In the genomic region with DNA sequence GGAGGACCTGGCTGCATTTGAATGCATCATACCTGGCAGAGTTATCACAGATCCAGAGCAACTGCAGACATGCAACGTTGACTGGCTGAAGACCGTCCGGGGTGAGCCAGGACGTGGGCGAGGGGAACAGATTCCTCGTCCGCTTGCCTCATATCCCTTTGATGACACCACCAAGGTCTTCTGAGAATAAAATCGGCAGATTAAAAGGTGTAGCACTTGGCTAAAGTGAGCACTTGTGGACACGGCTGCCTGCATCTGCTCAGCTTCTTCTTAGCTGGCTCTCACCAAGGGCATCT, we compare ENCODE assay signal across 9 mouse cellular contexts. TPM values are rescaled to one million over a fixed set of nuclear protein-coding genes. Genes with fewer than 3 reads are reported as not detected.
DNase-seq lines count a peak whose midpoint lies in the region; ATAC-seq lines count a peak whose summit lies in the region.
"Had no signal": no experiment of that assay in that cellular context is flagged by ENCODE, and none has a peak within 500 bp of the region (broad histone marks: within the 10 kb centered on the region; RNA-seq: fewer than 3 reads in every experiment).

No protein-coding gene starts in this region.

- H3K4me2 ChIP-seq in lung, embryonic 15.5 days, result peak overlapping the region; percentile 65
- H3K4me2 ChIP-seq in intestine, embryonic 15.5 days (replicated peaks), result peak overlapping the region; percentile 83
- peak overlapping the region; percentile 80 for H3K4me2 ChIP-seq in neural tube, embryonic 12.5 days (replicated peaks)

- no peaks in the 10 kb centered on the region for H3K9me3 ChIP-seq in lung, embryonic 15.5 days
- H3K9me3 ChIP-seq in intestine, embryonic 15.5 days, result no peaks in the 10 kb centered on the region
- H3K9me3 ChIP-seq in neural tube, embryonic 12.5 days, result no peaks in the 10 kb centered on the region

- no peak overlapping the region for H3K4me3 ChIP-seq in lung, embryonic 15.5 days
- H3K4me3 ChIP-seq in intestine, embryonic 15.5 days (replicated peaks), result peak overlapping the region; percentile 52; the same call in 1 of the 2 replicates
- H3K4me3 ChIP-seq in neural tube, embryonic 12.5 days, result no peak overlapping the region

- no peaks in the 10 kb centered on the region for H3K27me3 ChIP-seq in lung, embryonic 15.5 days
- no peaks in the 10 kb centered on the region for H3K27me3 ChIP-seq in intestine, embryonic 15.5 days (replicated peaks)
- H3K27me3 ChIP-seq in neural tube, embryonic 12.5 days (replicated peaks), result no peaks in the 10 kb centered on the region

- H3K27ac ChIP-seq in lung, embryonic 15.5 days, result no peak overlapping the region
- H3K27ac ChIP-seq in intestine, embryonic 15.5 days, result no peak overlapping the region
- no peak overlapping the region for H3K27ac ChIP-seq in neural tube, embryonic 12.5 days

- DNase-seq in cerebellum, adult 8-10 months, result peak; percentile 40
- no peak for DNase-seq in cerebellum, postnatal 25 days
- DNase-seq in lung, postnatal 36 days, result no peak
- DNase-seq in adrenal gland, adult 8-10 months, result no peak
- no peak for DNase-seq in frontal cortex, postnatal 14 days (ENCODE audit: low spot score in 2 of 2)
- DNase-seq: kidney, adult 2 months had no signal

- WGBS in lung, embryonic 15.5 days, result 91% methylated on average over 9 of the region's 9 CpGs
- WGBS in intestine, embryonic 15.5 days, result 92% methylated on average over 9 of the region's 9 CpGs
- 94% methylated on average over 9 of the region's 9 CpGs for WGBS in neural tube, embryonic 12.5 days

- H3K4me1 ChIP-seq in lung, embryonic 15.5 days, result peaks cover 5% of the 10 kb centered on the region
- peaks cover 6% of the 10 kb centered on the region; the same call in 1 of the 2 replicates for H3K4me1 ChIP-seq in intestine, embryonic 15.5 days (replicated peaks)
- H3K4me1 ChIP-seq in neural tube, embryonic 12.5 days, result peaks cover 11% of the 10 kb centered on the region

- no peak overlapping the region for H3K9ac ChIP-seq in lung, embryonic 15.5 days
- no peak overlapping the region for H3K9ac ChIP-seq in intestine, embryonic 15.5 days
- no peak overlapping the region for H3K9ac ChIP-seq in neural tube, embryonic 12.5 days

- ATAC-seq in lung, embryonic 15.5 days (ENCODE audit: borderline replicate concordance, extremely low read depth, low FRiP score, low TSS enrichment), result no peak
- no peak for ATAC-seq in intestine, embryonic 15.5 days
- ATAC-seq in neural tube, embryonic 12.5 days (ENCODE audit: low FRiP score, low read depth), result no peak

- H3K36me3 ChIP-seq in lung, embryonic 15.5 days, result peaks cover 1% of the 10 kb centered on the region; the same call in 1 of the 2 replicates
- no peaks in the 10 kb centered on the region; the same call in 1 of the 2 replicates for H3K36me3 ChIP-seq in intestine, embryonic 15.5 days
- H3K36me3 ChIP-seq in neural tube, embryonic 12.5 days, result no peaks in the 10 kb centered on the region

RNA-seq across cellular contexts. Expression of a gene that starts 1.8 kb away (rescaled TPM):
- 12.5 and 14.9 TPM in 2 replicates for polyA plus RNA-seq in lung, embryonic 15.5 days (2015; fragmentation: Nextera tagmentation; extraction: Ambion mirVana)
- 14.0 and 14.1 TPM in 2 replicates for polyA plus RNA-seq in intestine, embryonic 15.5 days (2015; fragmentation: Nextera tagmentation; extraction: Ambion mirVana)
- 17.0 TPM in 2 replicates for polyA plus RNA-seq in neural tube, embryonic 12.5 days (2016; fragmentation: Nextera tagmentation; extraction: Ambion mirVana)
- total RNA-seq in adrenal gland, adult 8-10 months (2022), result 10 to 100 TPM; 66.1 to 75.9 (median 74.2) TPM

RNA-seq across cellular contexts. Expression of a gene that starts 22.7 kb away (rescaled TPM):
- polyA plus RNA-seq in lung, embryonic 15.5 days (2015; fragmentation: Nextera tagmentation; extraction: Ambion mirVana), result 20.6 and 22.3 TPM in 2 replicates
- polyA plus RNA-seq in intestine, embryonic 15.5 days (2015; fragmentation: Nextera tagmentation; extraction: Ambion mirVana), result 16.8 and 17.6 TPM in 2 replicates
- 12.4 and 14.0 TPM in 2 replicates for polyA plus RNA-seq in neural tube, embryonic 12.5 days (2016; fragmentation: Nextera tagmentation; extraction: Ambion mirVana)
- total RNA-seq in adrenal gland, adult 8-10 months (2022), result 10 to 100 TPM; 16.6 to 21.9 (median 20.8) TPM

RNA-seq across cellular contexts. Expression of a gene that starts 24.8 kb away (rescaled TPM):
- polyA plus RNA-seq in lung, embryonic 15.5 days (2015; fragmentation: Nextera tagmentation; extraction: Ambion mirVana), result 258 and 260 TPM in 2 replicates
- 218 and 226 TPM in 2 replicates for polyA plus RNA-seq in intestine, embryonic 15.5 days (2015; fragmentation: Nextera tagmentation; extraction: Ambion mirVana)
- polyA plus RNA-seq in neural tube, embryonic 12.5 days (2016; fragmentation: Nextera tagmentation; extraction: Ambion mirVana), result 187 TPM in 2 replicates
- total RNA-seq in adrenal gland, adult 8-10 months (2022), result 10 to 100 TPM; 60.0 to 89.7 (median 75.5) TPM

RNA-seq across cellular contexts. Expression of a gene that starts 34.6 kb away (rescaled TPM):
- 0.06 and 0.15 TPM in 2 replicates for polyA plus RNA-seq in lung, embryonic 15.5 days (2015; fragmentation: Nextera tagmentation; extraction: Ambion mirVana)
- polyA plus RNA-seq in intestine, embryonic 15.5 days (2015; fragmentation: Nextera tagmentation; extraction: Ambion mirVana), result 0.05 and 0.44 TPM in 2 replicates
- not detected in 2 replicates for polyA plus RNA-seq in neural tube, embryonic 12.5 days (2016; fragmentation: Nextera tagmentation; extraction: Ambion mirVana)
- total RNA-seq in adrenal gland, adult 8-10 months (2022), result under 1 TPM in 1 of 4 experiments, not detected in 3; 0.44 TPM
